Mouse (Mus musculus): ENCODE results near the gene Tmeff2. TPM values are rescaled to one million over a fixed set of nuclear protein-coding genes. Genes with fewer than 3 reads are reported as not detected.
A peak's percentile ranks its signal among the peaks of the same experiment; 100 is the strongest.

The Tmeff2 gene
- total RNA-seq, 2 experiments from 2014 or later: 7.4 to 9.2 TPM

DNA sequence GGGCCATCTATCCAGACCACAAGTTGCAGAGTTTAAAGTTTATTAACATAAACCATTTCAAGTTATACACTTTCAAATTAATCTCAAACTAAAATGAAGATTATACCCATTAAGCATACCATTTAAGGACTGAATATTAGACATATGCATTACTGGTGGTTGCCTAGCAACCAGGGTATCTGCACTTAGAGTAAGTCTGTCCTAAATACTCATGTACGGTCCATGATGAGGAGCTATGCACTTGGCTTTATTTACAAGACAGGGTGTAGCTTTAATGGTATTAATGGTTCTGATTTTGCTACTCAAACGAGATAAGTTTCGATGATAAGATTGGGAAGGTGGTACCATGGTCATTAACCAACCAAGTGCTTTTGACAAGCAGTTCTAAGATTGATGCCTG, 315.2 kb downstream of the Tmeff2 start:
- DNase-seq: no peak

DNA sequence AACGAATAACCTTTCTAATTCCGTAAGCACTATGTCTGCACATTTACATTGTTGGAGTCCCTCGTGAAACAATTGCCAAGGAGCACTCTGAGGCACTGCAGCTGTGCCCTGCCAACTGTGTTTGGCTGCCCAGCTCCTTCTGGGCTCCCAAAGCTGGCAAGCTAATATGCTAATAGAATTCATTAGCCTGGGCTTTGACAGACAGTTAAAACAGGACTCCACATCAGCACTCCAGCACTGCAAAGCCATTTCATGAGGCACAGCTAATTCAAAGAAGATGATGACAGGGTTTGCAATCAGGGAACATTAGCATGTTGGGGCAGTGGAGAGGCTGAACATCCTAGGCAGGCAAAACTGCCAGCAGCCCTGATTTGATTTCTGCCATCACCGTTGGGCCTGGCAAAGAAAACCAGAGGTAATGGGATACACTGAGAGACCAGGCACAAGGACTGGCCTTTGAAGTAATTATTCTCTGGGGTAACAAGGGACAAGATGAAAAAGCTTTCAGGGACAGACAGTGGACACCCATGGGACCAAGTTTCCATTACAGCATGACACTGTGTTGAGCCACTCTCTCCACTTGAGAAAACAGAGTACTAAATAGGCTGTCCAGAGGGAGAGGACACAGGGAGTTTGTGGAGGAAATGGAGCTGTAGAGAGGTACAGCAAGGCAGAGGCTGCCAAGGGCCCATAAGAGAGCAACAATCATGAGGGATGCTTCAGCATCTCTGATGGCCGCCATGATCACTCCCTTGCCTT, 316.0 kb downstream of the Tmeff2 start:
- DNase-seq: peak; percentile 23

- no peak for DNase-seq
Measured at GRCm38 (mm10) chr1:51217227-51217626, 316.8 kb downstream of the Tmeff2 start.

- DNase-seq: no peak
Measured at GRCm38 (mm10) chr1:51225156-51225555, 324.7 kb downstream of the Tmeff2 start.

Small RNA genes within 50 kb of the gene (microRNA-seq; reads per million reads assigned to microRNA genes)
- gene Gm25736: not detected

Measured in adrenal gland, postnatal 10 days (tissue).